Mouse (Mus musculus) A20 (cell line): ENCODE data around the gene Trmt10b.

Experiments
- DNase-seq: peaks from one replicate; pipeline ENCODE4 v3.0.0-alpha.2; 2011; ENCODE audit warnings: low read depth, low spot score

Gene Trmt10b

GRCm38 (mm10) chr4:45296662-45297564 lies at the start of gene Trmt10b:
Gene Trmt10b (plus strand): TSS chr4:45297127.
- DNase-seq: peak; percentile 87

DNA sequence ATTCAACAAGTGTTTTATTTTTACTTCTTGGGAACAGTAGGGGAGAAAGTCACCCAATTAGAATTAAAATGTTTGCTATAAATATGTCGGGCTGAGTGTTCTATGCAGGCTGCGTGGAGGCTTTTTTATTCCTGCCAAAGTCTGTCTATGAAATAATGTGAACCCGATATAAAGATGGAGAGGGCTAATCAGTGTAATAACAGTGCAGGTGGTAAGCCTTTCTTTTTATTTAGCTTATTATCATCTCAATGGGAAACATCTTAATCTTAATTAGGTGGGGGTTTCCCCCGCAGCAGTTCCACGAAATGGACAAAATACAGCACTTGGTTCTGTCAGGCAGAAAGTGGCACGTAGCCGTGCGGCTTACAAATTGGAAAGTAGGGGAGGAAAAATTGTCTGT lies 45.7 kb upstream of the Trmt10b start:
- DNase-seq: no peak

GRCm38 (mm10) chr4:45252861-45253262 lies 44.1 kb upstream of the Trmt10b start:
- DNase-seq: no peak

- DNase-seq: no peak
Observed at GRCm38 (mm10) chr4:45253839-45254601, 42.9 kb upstream of the Trmt10b start.

DNA sequence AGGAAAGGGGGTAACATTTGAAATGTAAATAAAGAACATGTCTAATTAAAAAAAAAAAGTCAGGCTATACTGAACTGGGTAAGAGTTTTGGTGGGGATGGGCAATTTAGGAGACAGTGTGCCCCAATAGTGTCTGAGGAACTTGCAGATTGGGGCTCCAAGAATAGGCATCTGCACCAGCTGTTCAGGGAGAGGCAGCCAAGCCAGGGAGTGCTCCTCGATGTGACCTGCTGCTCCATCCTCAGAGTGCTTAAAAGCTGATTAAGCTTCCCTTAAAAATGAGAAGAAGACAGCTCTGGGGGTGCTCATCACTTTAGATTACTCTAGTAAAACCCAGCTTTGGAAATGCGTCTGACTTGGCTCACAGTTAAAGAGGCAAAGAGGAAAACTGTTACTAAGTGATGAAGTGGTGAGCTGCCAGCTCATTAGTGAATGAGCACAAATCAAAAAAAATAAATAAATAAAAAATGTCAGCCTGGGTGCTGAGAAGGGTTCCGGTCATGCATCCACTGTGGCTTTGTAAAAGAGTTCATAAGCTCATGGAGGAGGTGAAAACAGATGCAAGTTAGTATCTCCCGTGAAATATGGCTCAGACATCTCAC lies 37.6 kb upstream of the Trmt10b start:
- no peak for DNase-seq

DNA sequence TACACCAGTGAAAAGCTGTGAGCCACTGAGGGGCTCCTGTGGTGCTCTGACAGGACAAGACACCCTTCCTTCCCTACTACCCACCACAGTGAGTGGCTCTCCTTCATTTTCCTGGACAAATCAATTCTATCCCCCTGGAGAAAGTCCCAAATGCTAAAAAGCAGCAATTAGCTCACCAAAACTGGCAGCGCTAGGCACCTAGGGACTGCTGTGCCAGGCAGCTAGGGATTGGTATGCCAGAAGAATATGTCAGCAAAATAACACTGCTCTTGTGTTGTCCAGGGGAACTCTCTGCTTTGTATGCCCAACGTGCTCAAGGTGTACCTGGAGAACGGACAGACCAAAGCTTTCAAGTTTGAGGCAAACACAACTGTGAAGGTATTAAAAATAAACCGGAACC lies 35.4 kb upstream of the Trmt10b start:
- no peak for DNase-seq

- DNase-seq: no peak
Observed at GRCm38 (mm10) chr4:45267883-45268282, 29.0 kb upstream of the Trmt10b start.

DNA sequence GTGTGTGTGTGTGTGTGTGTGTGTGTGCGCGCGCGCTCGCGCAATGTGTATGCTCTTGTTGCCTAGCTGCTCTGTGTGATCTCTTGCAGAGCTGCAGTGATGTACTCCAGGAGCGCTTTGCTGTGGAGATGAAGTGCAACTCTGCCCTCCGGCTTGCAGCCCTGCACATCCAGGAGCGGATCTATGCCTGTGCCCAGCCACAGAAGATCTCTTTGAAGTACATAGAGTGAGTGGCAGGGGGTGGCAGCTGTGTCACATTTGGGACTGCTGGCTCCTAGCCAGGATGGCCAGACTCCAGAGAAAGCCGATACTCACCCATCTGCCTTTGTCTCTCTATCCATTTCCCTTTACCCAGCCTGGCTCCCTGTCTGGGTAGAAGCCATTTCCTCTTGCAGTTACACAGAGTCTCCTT lies 25.9 kb upstream of the Trmt10b start:
- DNase-seq: no peak

DNA sequence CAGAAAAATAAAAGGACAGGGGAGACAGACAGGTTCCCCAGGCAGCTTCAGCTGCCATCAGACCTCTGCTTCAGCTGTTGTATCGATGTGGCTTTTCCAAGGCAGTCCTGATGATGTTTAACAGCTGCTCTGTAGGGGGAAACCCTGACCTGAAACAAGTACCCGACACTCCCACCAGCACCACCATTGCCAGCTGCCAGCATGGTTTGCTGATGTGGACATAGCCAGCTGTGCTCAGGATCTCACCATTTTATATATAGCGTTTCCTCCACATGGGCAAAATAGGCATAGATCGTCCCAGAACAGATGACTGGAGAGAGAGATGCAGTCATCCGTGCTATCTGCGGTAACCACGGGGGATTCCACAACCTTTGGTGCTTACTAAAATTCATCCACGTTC lies 21.2 kb upstream of the Trmt10b start:
- DNase-seq: no peak

DNA sequence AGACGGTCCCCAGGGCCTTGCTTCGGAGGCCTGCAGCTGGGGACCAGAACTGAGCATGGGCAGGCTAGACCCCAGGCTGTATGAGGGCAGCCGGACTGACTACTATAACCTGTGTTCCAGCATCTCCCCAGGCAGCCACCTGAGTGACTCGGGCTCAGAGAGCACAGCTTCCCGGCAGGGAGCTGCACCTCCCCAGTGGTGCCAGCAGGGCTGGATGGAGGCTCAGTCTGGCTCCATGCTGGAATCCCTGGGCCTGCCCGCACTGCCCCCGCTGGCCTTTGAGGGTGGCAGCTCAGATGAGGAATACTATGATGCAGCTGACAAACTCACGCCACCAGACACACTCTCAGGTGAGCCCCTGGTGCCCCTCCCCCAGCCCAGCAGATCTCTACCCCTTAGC lies 17.6 kb upstream of the Trmt10b start:
- DNase-seq: no peak

- peak; percentile 69 for DNase-seq
Observed at GRCm38 (mm10) chr4:45279981-45280548, 16.9 kb upstream of the Trmt10b start.

DNA sequence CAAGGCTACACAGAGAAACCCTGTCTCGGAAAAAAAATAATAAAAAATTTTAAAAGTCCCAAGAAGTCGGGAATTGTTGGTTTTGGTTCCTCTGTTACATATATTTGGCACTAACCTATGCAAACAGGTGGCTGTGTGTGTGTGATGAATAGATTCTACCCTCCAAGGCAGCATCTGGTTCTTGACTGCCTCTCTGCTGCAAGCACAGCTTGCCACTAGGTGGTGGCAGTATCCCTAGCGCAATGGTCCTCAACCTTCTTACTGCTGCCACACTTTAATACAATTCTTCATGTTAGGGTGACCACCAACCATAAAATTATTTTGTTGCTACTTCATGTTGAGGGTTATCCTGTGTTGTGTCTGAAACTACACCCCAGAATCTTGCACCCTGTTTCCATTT lies 10.6 kb upstream of the Trmt10b start:
- peak; percentile 45 for DNase-seq

GRCm38 (mm10) chr4:45287906-45288305 lies 9.0 kb upstream of the Trmt10b start:
- DNase-seq: no peak

GRCm38 (mm10) chr4:45305536-45305935 lies 8.6 kb downstream of the Trmt10b start:
- no peak for DNase-seq

DNA sequence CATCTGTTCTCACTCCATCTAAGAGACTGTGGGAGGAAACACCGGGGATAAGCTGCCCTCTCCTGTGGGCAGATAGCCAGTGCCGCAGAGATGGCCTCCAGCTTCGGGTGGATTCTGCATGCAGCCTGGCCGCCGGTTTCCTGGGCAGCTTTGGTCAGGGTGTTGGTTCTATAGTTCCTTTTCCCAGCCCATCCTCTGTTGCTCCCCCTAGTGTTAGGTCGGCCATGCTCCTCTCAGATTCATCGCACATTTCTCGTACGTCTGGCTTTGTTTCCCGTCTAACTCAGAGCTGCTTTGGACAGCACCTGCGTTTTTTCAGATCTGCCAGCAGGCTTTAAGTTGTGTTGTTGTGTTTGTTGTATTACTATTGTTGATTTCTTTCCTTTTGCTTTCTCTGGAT lies 11.1 kb downstream of the Trmt10b start:
- DNase-seq: no peak

DNA sequence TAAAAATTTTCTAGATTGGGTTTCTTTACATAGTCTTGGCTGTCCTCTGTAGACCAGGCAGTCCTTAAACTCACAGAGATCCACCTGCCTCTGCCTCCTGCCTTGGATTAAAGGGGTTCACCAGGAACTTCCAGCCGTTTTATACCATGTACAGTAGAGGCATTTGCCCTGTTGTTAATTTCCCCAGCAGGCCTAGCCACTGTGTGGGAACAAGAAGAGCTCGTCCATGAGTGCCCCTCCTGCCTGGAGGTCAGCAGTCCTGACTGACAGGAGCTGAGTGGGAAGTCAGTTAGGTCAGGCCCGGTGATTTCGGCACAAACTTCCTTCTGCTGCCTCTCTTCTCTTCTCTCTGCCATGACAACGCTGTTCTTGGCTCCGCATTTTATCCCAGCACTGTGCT lies 11.7 kb downstream of the Trmt10b start:
- no peak for DNase-seq

GRCm38 (mm10) chr4:45311056-45311455 lies 14.1 kb downstream of the Trmt10b start:
- no peak for DNase-seq

- DNase-seq: peak; percentile 92
Observed at GRCm38 (mm10) chr4:45320159-45320816, 23.4 kb downstream of the Trmt10b start.

DNA sequence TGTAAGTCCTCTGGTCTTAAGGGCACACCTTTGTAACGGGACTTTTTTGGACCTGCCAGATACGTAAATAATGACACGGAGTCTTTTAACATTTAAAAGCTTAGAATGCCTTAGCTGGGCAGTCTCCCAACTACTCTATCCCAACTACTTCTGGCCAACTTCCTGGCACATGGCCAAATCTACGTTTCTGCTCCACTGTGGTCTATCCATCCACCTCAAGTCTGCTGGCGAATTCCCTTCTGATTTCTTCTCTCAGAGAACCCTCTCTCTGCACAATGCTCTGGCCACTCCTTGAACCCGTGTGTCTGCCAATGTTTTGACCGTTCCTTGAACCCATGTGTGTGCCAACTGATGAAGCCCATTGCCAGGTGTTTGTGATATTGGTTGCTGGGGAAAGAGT lies 34.2 kb downstream of the Trmt10b start:
- DNase-seq: no peak

- no peak for DNase-seq
Observed at GRCm38 (mm10) chr4:45332466-45332865, 35.5 kb downstream of the Trmt10b start.

- no peak for DNase-seq
Observed at GRCm38 (mm10) chr4:45341226-45341625, 44.3 kb downstream of the Trmt10b start.
